Mouse (Mus musculus) thymus, postnatal 14 days (tissue): Measurements from ENCODE around the gene Tal1.

Experiments
- DNase-seq: peaks from one replicate; pipeline ENCODE4 v3.0.0; 2021

Gene Tal1

GRCm38 (mm10) chr4:115121162-115121561, 64.9 kb downstream of the Tal1 start:
- DNase-seq: no peak
